18 mouse cellular contexts compared by ENCODE assay signal in genomic region chr3:124501427-124501826, GRCm38 (mm10).
"Had no signal": no experiment of that assay in that cellular context is flagged by ENCODE, and none has a peak within 500 bp of the region (broad histone marks: within the 10 kb centered on the region; RNA-seq: fewer than 3 reads in every experiment).

No protein-coding gene starts in this region.

- H3K4me2 ChIP-seq: lung, embryonic 14.5 days; midbrain, embryonic 12.5 days; neural tube, embryonic 13.5 days; neural tube, embryonic 15.5 days had no signal

- ATAC-seq: midbrain, embryonic 16.5 days had no signal

- H3K27me3 ChIP-seq: midbrain, embryonic 12.5 days; neural tube, embryonic 13.5 days; neural tube, embryonic 15.5 days had no signal

- H3K27ac ChIP-seq: midbrain, embryonic 10.5 days; midbrain, embryonic 12.5 days; neural tube, embryonic 13.5 days; neural tube, embryonic 15.5 days had no signal

- H3K4me3 ChIP-seq: midbrain, embryonic 10.5 days; midbrain, embryonic 12.5 days; myocyte; neural tube, embryonic 13.5 days; neural tube, embryonic 15.5 days had no signal

- DNase-seq: lung, embryonic 14.5 days; lung, postnatal 10 days; lung, postnatal 4 days; midbrain, embryonic 14.5 days; retina, postnatal 1 day; right cerebral cortex, adult 18-20 months; right cerebral cortex, postnatal 25 days; right cerebral cortex, postnatal 4 days; spleen, adult 18-20 months; thymus, adult 18-20 months; thymus, postnatal 25 days; thymus, postnatal 4 days had no signal

- H3K36me3 ChIP-seq: midbrain, embryonic 10.5 days; midbrain, embryonic 12.5 days; neural tube, embryonic 13.5 days; neural tube, embryonic 15.5 days had no signal

- H3K9ac ChIP-seq: lung, embryonic 14.5 days; midbrain, embryonic 12.5 days; neural tube, embryonic 13.5 days; neural tube, embryonic 15.5 days had no signal

- H3K4me1 ChIP-seq: midbrain, embryonic 10.5 days; midbrain, embryonic 12.5 days; neural tube, embryonic 13.5 days; neural tube, embryonic 15.5 days had no signal

- H3K9me3 ChIP-seq: midbrain, embryonic 10.5 days; midbrain, embryonic 12.5 days; neural tube, embryonic 13.5 days; neural tube, embryonic 15.5 days had no signal
